Mouse (Mus musculus) cerebellum, postnatal 36 days (tissue): ENCODE measurements around the gene Aldoc.
"Not testable (repeated sequence)": the region's sequence is repeated elsewhere in the genome, so short reads cannot be mapped to it uniquely, and the experiment has no call there.

Experiments used
- DNase-seq, 2 experiments: peaks; one replicate each; pipeline ENCODE4 v3.0.0; 2021 to 2022; ENCODE audit warnings: mixed read lengths in 2 of 2

Gene Aldoc

GRCm38 (mm10) chr11:78322860-78323259 lies at the start of gene Aldoc:
TSS of gene Aldoc (plus strand) at chr11:78322968.
- DNase-seq = peak; percentile 85 to 87

DNA sequence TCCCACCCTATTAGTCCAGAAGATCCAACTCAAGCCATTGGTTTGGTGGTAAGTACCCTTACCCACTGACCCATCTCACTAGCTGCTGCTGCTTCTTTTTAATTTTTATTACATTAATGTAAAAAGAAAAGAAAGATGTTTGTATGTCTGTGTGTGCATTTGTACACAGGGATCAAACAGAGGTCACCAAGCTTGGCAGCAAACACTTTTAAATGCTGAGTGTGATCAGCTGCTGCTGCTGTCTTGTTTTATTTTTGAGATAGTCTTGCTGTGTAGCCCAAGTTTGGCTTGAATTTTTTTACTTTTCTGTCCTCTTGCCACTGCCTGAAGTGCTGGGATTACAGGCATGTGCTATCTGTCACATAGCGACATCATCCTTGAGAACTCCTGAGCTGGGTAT lies 47.2 kb upstream of the Aldoc start:
- DNase-seq = no peak

GRCm38 (mm10) chr11:78276169-78276568 lies 46.6 kb upstream of the Aldoc start:
- not testable (repeated sequence) for DNase-seq

- DNase-seq = no peak
Observed at GRCm38 (mm10) chr11:78278853-78279252, 43.9 kb upstream of the Aldoc start.

- DNase-seq = no peak
Observed at GRCm38 (mm10) chr11:78279586-78279985, 43.2 kb upstream of the Aldoc start.

DNA sequence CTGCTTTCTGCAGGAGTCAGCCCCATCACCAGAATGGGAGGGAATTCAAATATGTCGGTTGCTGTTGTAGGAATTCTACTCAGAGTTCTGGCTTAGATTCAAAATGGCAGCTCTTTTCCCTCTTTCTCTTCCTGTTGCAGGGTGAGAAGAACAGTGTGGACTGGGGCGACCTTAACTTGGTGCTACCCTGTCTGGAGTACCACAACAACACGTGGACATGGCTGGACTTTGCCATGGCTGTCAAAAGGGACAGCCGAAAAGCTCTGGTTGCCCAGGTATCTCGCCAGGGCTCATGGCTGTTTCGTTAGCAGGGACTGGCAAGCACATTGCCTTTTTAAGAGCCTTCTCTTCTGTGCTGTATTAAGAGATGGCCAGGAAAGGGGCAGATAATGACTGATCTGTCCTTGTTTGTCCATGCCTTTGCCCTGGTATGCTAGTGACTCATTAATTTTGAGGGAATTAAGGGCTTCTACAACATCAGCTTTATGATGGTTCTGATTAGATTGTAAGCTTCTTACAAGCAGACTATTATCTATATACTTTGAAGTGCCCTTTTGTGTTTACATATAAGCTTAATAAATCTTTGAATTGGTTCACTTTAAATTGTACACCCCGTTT lies 33.5 kb upstream of the Aldoc start:
- no peak for DNase-seq

- no peak for DNase-seq
Observed at GRCm38 (mm10) chr11:78290654-78291053, 32.1 kb upstream of the Aldoc start, which contains the start of gene BC030499. TSS of gene BC030499 (plus strand) at chr11:78290841.

- DNase-seq = no peak
Observed at GRCm38 (mm10) chr11:78294585-78294984, 28.2 kb upstream of the Aldoc start.

GRCm38 (mm10) chr11:78300917-78301316 lies 21.9 kb upstream of the Aldoc start:
- no peak for DNase-seq

DNA sequence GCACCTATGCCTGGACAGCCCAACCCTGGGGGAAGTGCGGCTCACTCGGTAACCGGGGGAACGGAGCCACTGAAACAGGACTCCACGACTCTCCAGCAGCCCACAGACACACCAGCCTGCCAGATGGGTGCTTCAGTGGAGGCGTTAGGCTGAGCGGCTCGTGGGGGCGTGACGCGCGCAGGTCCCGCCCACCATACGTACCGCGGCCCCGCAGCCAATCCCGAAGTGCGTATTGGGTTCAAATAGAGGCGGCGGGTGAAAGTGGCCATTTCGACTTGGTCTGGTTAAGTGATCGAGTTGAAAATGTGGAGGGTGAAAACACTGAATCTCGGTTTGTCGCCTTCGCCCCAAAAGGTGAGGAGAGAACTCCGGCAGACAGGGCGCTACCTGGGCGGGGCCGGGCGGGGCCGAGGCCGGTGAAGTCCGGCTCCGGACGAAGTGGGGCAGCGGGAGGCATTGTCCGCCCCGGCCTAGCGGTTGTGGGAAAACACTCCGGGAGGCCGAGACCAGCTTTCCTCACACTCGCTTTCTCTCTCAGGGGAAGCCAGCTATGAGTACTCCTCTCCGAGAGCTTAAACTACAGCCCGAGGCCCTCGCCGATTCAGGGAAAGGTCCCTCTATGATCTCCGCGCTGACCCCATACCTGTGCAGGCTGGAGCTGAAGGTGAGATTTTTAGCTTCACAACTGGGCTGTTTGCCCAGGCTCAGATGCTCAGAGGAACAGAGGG lies 21.2 kb upstream of the Aldoc start, which contains the start of gene Spag5:
Gene Spag5, plus strand, starts transcription at position 173 of the 728 bp plus-strand sequence.
- DNase-seq = peak; percentile 83 to 84

DNA sequence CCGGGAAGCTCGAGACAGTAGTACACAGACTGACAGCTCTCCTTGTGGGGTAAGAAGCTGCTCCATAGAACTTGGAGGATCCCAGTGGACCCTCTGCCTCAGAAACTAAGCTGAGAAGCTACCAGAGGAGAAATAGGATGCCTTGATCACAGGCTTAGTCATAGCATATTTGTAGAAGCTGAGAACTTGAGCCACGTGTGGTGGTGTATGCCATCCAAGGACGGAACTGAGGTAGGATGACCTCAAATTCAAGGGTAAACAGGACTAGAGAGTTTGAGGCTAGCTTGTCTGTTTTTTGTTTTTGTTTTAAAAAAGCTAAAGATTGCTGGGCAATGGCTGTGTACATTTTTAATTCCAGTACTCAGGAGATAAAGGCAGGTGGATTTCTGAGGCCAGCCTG lies 17.5 kb upstream of the Aldoc start:
- no peak for DNase-seq

DNA sequence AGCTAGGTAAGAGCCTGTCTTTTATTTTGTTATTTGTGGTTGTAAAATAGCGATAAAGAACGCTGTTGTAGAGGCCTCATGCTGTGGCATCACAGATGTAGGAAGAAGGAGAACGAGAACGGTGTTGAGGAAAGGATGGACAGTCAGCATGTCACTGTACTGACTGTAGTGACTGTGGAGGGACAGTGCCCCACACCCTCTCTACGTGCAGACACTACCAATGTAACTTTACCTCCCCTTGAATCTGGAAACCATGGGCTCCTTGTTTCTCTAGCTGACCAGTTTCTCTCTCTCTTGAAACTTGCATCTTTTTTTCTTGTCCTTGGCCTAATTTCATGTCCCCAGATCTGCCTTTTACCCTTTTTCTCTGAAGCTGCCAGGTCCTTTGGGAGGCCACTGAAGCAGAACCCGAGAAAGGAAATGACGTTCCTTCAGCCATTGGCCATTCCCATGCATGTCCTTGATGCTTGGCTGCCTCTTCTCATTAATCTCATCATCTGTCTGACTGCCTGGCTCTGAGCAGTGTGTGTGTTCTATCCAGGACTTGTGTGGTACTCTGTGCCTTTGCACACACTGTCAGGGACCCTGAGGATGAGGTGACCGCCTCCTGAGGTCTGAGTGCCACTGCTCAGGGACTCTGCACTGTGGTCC lies 11.8 kb upstream of the Aldoc start:
- no peak for DNase-seq

DNA sequence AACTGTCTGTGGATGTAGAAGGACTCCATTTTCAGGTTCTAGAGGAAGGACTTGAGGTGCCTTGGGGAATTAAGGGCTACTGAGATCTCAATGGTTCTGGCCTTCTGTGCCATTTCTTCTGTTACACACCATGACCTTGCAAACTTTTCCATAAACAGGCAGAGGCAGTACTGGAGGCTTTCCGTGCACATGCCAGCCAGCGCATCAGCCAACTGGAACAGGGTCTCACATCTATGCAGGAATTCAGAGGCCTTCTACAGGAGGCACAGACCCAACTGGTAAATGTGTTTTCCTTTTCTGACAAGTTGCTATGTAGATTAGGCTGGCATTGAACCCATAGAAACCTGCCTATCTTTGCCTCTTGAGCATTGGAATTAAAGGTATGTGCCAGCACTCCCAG lies 9.1 kb upstream of the Aldoc start:
- DNase-seq = no peak

DNA sequence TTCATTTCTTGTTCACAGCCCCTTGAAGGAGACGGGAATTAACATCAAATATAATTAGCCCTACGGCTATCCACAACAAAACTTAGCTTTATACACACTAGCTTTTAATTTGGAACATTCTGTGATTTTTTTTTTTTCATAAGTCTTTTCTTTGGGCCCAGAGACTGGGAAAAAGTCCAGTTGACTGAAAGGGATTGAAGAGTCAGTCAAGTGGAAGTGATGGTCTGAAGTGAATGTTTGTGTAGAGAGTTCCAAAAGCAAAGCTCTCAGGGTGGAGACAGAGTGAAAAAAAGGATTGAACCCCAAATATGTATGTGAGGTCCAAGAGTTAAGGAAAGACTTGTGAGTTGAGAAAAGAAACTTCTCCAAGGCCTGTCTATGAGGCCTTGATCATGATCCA lies 4.4 kb upstream of the Aldoc start:
- no peak for DNase-seq

GRCm38 (mm10) chr11:78322076-78322831 lies 514 bp upstream of the Aldoc start:
- no peak for DNase-seq

- peak; percentile 38 to 48 for DNase-seq
Observed at GRCm38 (mm10) chr11:78324000-78324785, 1.4 kb downstream of the Aldoc start.

GRCm38 (mm10) chr11:78324965-78325364 lies 2.2 kb downstream of the Aldoc start:
- DNase-seq = peak in 1 of 2 experiments; percentile 12

DNA sequence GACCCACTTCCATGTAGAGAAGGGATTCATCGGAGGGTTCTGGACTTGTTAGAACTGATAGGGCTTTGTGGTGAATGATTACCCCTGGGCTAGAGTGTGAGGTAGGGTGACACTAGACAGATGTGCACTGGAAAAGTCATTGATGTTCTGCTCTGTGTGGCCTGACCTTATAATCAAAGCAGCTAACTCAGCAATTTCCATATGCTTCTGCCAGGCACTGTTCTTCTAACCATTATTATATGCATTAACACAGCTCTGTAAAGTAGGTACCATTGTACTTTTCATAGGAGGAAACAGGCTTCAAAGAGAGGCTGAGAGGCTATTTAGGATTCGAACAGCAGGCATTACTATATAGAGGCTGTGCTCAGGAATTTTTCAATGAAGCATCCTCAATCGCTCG lies 4.4 kb downstream of the Aldoc start:
- DNase-seq = no peak

DNA sequence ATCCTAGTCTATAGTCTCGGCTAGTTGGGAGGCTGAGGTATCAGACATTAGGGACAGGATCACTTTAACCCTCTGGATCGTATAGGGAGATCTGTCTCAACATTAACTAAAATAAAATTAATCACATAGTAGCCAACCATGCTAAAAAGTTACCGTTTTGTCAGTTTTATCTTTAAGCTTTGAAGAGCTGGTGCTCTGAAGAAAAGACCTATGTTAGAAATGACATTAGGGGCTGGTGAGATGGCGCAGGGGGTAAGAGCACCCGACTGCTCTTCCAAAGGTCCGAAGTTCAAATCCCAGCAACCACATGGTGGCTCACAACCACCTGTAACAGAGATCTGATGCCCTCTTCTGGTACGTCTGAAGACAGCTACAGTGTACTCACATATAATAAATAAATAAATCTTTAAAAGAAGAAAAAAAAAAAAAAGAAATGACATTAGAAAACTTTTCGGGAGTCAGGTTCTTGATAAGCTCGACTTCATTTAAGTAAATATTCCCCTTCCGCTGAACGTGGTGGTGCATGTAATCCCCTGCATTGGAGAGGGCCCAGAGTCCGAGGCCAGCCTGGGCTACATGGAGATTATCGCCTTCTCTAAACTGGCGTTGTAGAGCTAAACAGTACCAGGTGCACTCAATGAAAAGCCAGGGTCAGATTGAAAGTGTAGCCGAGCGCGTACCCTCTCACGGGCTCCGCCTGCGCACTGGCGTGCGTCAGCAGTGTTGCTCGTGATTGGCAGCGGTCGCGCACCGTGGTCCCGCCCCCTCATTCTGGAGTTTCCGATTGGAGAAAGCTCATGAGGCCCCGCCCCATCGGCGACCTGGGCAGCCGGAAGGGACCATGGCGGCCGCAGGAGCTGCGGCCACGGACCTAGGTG lies 5.1 kb downstream of the Aldoc start, which contains the start of gene Pigs:
Gene Pigs, plus strand, starts transcription at position 782 of the 878 bp plus-strand sequence.
- DNase-seq = peak; percentile 98

DNA sequence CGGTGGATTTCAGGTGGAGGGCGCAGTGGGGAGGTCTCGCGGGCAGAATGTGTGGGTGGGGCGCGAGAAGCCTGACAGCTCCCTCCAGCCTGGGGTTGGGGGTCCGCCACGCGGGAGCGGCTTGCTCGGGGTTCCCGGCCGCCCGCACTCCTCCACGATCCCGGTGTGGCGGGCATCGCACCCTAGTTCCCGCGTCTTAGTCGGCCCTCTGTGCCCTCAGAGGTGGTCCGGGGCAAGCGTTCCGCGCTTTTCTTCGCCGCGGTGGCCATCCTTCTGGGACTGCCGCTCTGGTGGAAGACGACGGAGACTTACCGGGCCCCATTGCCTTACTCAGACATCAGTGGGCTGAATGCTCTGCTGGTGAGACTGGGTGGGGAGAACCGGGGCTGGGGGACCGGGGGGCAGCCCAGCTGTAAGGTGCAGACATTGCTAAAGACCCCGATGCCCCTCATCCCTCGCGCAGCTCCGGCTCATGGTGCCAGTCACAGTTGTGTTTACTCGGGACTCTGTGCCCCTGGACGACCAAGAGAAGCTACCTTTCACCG lies 5.8 kb downstream of the Aldoc start:
- DNase-seq = peak in 1 of 2 experiments; percentile 27

DNA sequence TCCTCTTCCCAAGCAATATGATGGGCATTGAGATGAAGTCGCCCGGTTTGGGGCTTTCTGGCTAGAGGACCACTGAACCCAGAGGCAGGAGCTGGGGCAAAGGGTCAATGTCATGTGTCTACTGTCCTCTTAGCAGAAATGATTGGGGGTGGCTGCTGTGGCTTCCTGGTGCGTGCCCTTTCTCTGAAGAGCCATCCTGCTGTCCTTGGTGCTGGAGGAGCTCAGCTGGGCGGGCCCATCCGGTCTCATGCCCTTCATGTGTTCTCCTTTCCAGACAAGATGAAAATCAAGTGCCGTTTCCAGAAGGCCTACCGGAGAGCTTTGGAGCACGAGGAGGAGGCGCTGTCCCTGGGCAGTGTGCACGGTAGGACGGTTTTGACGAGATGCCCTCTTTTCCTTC lies 9.9 kb downstream of the Aldoc start:
- DNase-seq = no peak
